Mouse (Mus musculus) intestine, embryonic 16.5 days (tissue): ENCODE measurements at regions not wholly inside any gene's neighbourhood (a gene's known extent, or its start where the extent isn't known, plus 50 kb on each side); places are given as distances from the start of the nearest gene placed in this dataset.

Experiments used
- ATAC-seq: fragments of 200-750 bp; cut with Nextera tagmentation; 2 replicates; pipeline ENCODE4 v1.8.0; 2017; ENCODE audit warnings: moderate TSS enrichment, moderate library complexity
- H3K27ac ChIP-seq: fragments of 300-500 bp; sonication (generic); 2 replicates; pipeline ENCODE4 v1.5.1; 2014; ENCODE audit warnings: mild to moderate bottlenecking, low read length
- H3K27me3 ChIP-seq: fragments of 300-500 bp; sonication (generic); replicated peaks from 2 replicates; pipeline ENCODE4 v1.6.1; 2014; ENCODE audit warnings: low read length, control low read depth, mixed read lengths; ENCODE audit not compliant: control insufficient read depth, insufficient read depth
- H3K36me3 ChIP-seq: fragments of 300-500 bp; sonication (generic); 2 replicates; pipeline ENCODE4 v1.6.1; 2014; ENCODE audit warnings: low read length, control low read depth; ENCODE audit not compliant: control insufficient read depth, insufficient read depth
- H3K4me1 ChIP-seq: fragments of 300-500 bp; sonication (generic); 2 replicates; pipeline ENCODE4 v1.6.1; 2014; ENCODE audit warnings: low read length, control low read depth, mixed read lengths; ENCODE audit not compliant: control insufficient read depth, insufficient read depth
- H3K4me2 ChIP-seq: fragments of 300-500 bp; sonication (generic); 2 replicates; pipeline ENCODE4 v1.6.1; 2014; ENCODE audit warnings: low read depth, low read length, control low read depth
- H3K4me3 ChIP-seq: fragments of 300-500 bp; sonication (generic); 2 replicates; pipeline ENCODE4 v1.5.1; 2014; ENCODE audit warnings: mild to moderate bottlenecking, low read length
- H3K9ac ChIP-seq: fragments of 300-500 bp; sonication (generic); 2 replicates; pipeline ENCODE4 v1.6.1; 2014; ENCODE audit warnings: low read depth, low read length
- H3K9me3 ChIP-seq: fragments of 300-500 bp; sonication (generic); 2 replicates; pipeline ENCODE4 v1.6.1; 2016; ENCODE audit warnings: low read length, control low read depth; ENCODE audit not compliant: control insufficient read depth
- WGBS: fragments of 180-500 bp; shearing (Covaris S2); extraction: QIAGEN DNeasy Blood & Tissue Kit; methylation state at CpG from one replicate; pipeline ENCODE4 v1.1.7; 2014; 5-methylcytosine and 5-hydroxymethylcytosine counted together

- Histone ChIP-seq H3K9ac (no peak overlapping the region), H3K27ac (no peak overlapping the region), H3K4me3 (no peak overlapping the region), H3K4me2 (no peak overlapping the region), H3K27me3 (no peaks in the 10 kb centered on the region), H3K4me1 (no peaks in the 10 kb centered on the region), H3K9me3 (no peaks in the 10 kb centered on the region), H3K36me3 (no peaks in the 10 kb centered on the region)
- WGBS, result 29% methylated on average over 6 of the region's 6 CpGs
- no peak for ATAC-seq
These were observed 621.7 kb downstream of the Tbc1d22a start for GRCm38 (mm10) chr15:86835996-86836395.

- 47% methylated on average over 11 of the region's 11 CpGs for WGBS
- no peak overlapping the region for H3K4me2 ChIP-seq
- H3K27me3 ChIP-seq, result no peaks in the 10 kb centered on the region
- ATAC-seq, result no peak
- no peaks in the 10 kb centered on the region for H3K36me3 ChIP-seq
- H3K4me3 ChIP-seq, result no peak overlapping the region
- no peaks in the 10 kb centered on the region for H3K4me1 ChIP-seq
- H3K9me3 ChIP-seq, result no peaks in the 10 kb centered on the region
- H3K9ac ChIP-seq, result no peak overlapping the region
- H3K27ac ChIP-seq, result no peak overlapping the region
These were observed 638.1 kb downstream of the Tbc1d22a start for GRCm38 (mm10) chr15:86852161-86852870.

GRCm38 (mm10) chr15:86858356-86858906 is 644.2 kb downstream of the Tbc1d22a start:
- no peaks in the 10 kb centered on the region for H3K4me1 ChIP-seq
- H3K4me2 ChIP-seq, result no peak overlapping the region
- no peak overlapping the region for H3K4me3 ChIP-seq
- no peak overlapping the region for H3K9ac ChIP-seq
- no peaks in the 10 kb centered on the region for H3K9me3 ChIP-seq
- ATAC-seq, result no peak
- H3K27me3 ChIP-seq, result no peaks in the 10 kb centered on the region
- no peaks in the 10 kb centered on the region for H3K36me3 ChIP-seq
- no peak overlapping the region for H3K27ac ChIP-seq
- WGBS, result 19% methylated on average over 3 of the region's 3 CpGs

GRCm38 (mm10) chr15:86875721-86876309 is 661.6 kb downstream of the Tbc1d22a start:
- Histone ChIP-seq H3K27ac (no peak overlapping the region), H3K4me2 (peak overlapping the region; percentile 6; the same call in 1 of the 2 replicates), H3K4me3 (no peak overlapping the region), H3K9ac (no peak overlapping the region), H3K9me3 (no peaks in the 10 kb centered on the region), H3K4me1 (no peaks in the 10 kb centered on the region), H3K27me3 (no peaks in the 10 kb centered on the region), H3K36me3 (no peaks in the 10 kb centered on the region)
- WGBS, result 16% methylated on average over 7 of the region's 7 CpGs
- ATAC-seq, result no peak

GRCm38 (mm10) chr15:86896974-86897373 is 647.1 kb upstream of the Fam19a5 start:
- H3K4me3 ChIP-seq, result no peak overlapping the region
- H3K4me2 ChIP-seq, result no peak overlapping the region
- H3K9me3 ChIP-seq, result no peaks in the 10 kb centered on the region
- no peak overlapping the region for H3K27ac ChIP-seq
- no peaks in the 10 kb centered on the region for H3K36me3 ChIP-seq
- ATAC-seq, result no peak
- no peaks in the 10 kb centered on the region for H3K27me3 ChIP-seq
- H3K4me1 ChIP-seq, result no peaks in the 10 kb centered on the region
- 49% methylated on average over 6 of the region's 6 CpGs for WGBS
- H3K9ac ChIP-seq, result no peak overlapping the region

- no peaks in the 10 kb centered on the region for H3K9me3 ChIP-seq
- H3K4me1 ChIP-seq, result no peaks in the 10 kb centered on the region
- no peak overlapping the region for H3K9ac ChIP-seq
- no peak overlapping the region for H3K27ac ChIP-seq
- no peak overlapping the region for H3K4me2 ChIP-seq
- H3K27me3 ChIP-seq, result no peaks in the 10 kb centered on the region
- no peaks in the 10 kb centered on the region for H3K36me3 ChIP-seq
- WGBS, result 60% methylated on average over 1 of the region's 1 CpGs
- ATAC-seq, result no peak
- H3K4me3 ChIP-seq, result no peak overlapping the region
These were observed 644.1 kb upstream of the Fam19a5 start for GRCm38 (mm10) chr15:86899961-86900360.

- 49% methylated on average over 3 of the region's 3 CpGs for WGBS
- Histone ChIP-seq H3K27me3 (no peaks in the 10 kb centered on the region), H3K27ac (no peak overlapping the region), H3K4me2 (no peak overlapping the region), H3K4me1 (no peaks in the 10 kb centered on the region), H3K36me3 (no peaks in the 10 kb centered on the region), H3K4me3 (no peak overlapping the region), H3K9me3 (no peaks in the 10 kb centered on the region), H3K9ac (no peak overlapping the region)
- no peak for ATAC-seq
These were observed 641.1 kb upstream of the Fam19a5 start for GRCm38 (mm10) chr15:86903006-86903405.

- H3K27me3 ChIP-seq, result no peaks in the 10 kb centered on the region
- H3K4me2 ChIP-seq, result no peak overlapping the region
- WGBS, result 76% methylated on average over 3 of the region's 3 CpGs
- no peak overlapping the region for H3K27ac ChIP-seq
- no peak overlapping the region for H3K9ac ChIP-seq
- no peaks in the 10 kb centered on the region for H3K4me1 ChIP-seq
- no peaks in the 10 kb centered on the region for H3K9me3 ChIP-seq
- no peak overlapping the region for H3K4me3 ChIP-seq
- H3K36me3 ChIP-seq, result no peaks in the 10 kb centered on the region
- no peak for ATAC-seq
These were observed 630.8 kb upstream of the Fam19a5 start for GRCm38 (mm10) chr15:86913276-86913675.

- Histone ChIP-seq H3K9ac (no peak overlapping the region), H3K4me1 (no peaks in the 10 kb centered on the region), H3K4me3 (no peak overlapping the region), H3K9me3 (no peaks in the 10 kb centered on the region), H3K27ac (no peak overlapping the region), H3K36me3 (no peaks in the 10 kb centered on the region), H3K27me3 (no peaks in the 10 kb centered on the region), H3K4me2 (no peak overlapping the region)
- 92% methylated on average over 8 of the region's 8 CpGs for WGBS
- no peak for ATAC-seq
These were observed 626.2 kb upstream of the Fam19a5 start for GRCm38 (mm10) chr15:86917891-86918290.
